Mouse (Mus musculus): Measurements from ENCODE around the gene 1700008O03Rik.

Gene 1700008O03Rik

DNA sequence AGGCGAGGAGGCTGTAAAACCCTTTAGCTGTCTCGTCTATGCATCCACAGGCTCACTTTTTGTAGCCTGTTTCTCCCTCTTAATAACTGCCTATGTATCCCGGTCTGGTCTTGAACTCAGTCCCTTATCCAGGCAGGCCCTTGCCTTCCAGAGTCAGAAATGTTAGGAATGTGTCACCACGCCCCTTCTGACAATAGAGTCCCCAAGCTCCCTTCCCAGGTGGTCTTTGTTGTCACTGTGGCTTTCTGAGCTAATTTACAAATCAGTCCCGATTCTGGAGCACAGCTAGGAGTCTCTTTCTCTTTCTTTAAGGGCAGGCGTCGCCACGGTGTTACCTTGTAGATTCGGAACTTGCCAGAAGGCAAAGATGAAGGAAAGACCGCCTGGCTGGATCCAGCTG is 10.4 kb downstream of the 1700008O03Rik start:
- DNase-seq = no peak

DNA sequence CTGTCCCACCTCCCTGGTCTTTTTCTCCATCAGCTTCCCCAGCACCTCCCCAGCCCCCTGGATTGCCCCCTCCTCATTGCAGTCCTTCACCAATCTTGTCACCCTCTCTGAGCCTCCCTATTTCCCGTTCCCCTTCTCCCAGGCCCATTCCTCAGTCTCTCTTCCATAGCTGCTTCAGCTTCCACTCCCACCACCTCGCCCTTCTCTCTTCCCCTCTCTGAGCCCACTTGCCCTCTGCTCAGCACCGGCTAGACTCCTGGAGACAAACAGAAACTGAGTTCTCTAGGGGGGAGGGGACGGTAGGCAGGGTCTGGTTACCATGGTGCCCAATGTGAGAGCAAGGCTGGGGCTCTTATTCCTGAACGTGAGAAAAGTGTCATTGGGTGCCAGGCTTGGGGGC is 10.9 kb downstream of the 1700008O03Rik start:
- DNase-seq = no peak

DNA sequence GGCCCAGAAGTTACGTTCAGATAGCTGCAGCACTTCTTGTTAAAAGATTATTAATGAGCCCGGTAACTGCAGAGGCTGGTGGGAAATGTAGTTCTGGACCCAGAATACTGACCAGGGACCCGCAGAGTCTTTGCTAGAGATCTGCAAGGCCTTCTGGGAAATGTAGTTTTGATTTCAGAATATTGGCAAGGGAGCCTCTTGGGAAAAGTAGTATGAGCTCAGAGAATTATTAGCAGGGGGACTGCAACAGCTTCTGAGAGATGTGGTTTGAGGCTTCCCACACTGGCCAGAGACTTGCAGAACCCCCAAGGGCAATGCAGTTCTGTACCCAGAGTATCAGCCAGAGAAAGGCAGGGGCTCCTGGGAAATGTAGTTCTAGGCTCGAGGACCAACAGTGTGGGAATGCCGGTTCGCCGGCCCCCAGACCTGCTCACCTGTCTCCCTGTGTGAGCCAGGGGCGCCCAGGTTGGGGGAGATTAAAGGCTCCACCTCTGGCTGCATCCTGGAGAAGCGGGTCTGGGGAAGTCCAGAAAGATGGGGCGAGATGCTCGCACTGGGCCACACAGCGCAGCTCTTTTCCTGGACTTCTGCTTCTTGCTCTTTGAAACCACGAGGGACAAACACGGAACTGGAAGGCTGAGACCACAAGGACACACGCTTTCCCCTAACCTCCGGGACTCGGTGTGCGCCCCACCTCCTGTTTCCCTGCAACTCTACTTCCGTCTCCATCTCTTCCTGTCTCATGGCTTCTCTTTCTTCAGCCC is 11.5 kb downstream of the 1700008O03Rik start:
- peak; percentile 79 to 87 for DNase-seq

DNA sequence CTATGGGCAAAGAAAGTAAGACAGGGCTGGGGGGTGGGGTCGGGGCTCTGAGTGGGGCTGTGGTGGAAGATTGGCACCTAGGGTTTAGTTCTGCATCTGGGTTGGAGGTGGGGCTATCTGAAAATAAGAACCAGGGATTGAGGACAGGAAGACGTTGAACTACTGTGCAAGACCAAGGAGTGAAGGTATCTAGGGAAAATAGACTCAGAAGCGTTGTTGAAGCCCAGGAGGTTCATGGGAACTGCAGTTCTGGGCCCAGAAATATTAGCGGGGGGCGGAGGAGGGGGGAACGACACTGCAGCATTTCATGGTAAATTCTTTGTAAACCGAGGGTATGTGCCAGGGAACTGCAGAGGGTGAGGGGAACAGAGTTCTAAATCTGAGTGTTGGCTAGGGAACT is 12.2 kb downstream of the 1700008O03Rik start:
- no peak for DNase-seq

DNA sequence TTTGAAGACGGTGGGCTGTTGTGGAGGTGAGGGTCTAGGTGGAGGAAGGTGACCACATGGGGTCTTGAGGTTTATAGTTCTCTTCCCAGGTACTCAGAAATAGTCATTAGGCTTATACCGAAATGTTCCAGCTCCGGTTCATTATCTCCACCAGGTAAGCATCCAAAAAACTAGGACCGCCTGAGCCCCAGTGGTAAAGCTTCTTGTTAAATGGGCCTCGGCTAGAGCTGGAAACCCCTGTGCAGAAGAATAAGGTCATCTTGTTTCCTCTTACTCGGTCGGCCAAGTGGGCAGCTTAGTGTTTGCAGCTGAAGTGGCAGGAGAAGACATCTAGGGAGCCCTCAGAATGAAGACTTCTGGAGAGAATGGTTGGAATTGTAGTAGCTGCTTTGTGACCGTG is 12.9 kb downstream of the 1700008O03Rik start:
- no peak for DNase-seq

DNA sequence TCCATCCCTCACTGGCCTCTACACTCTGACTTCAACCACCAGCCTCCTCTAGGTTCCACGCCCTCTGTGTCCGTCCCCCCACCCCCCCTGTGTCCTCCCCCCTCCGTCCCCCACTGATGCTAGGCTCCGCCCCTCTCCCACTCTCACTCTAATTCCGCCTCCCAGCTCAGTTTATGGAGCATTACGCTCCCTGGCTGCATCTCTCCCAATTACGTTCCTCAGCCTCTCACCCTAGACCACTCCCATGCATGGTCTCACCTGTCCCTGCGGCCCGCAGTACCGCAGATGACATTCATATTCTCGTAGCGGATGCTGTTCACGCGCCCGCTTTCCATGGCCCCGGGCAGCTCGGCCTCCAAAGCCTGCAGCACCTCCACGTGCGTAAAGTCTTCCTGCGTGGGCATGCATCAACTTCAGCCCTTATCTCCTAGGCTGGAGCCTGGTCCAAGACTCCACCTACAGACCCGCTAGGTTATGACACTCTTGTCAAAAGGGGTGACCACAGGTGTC is 24.8 kb downstream of the 1700008O03Rik start:
- DNase-seq = no peak

DNA sequence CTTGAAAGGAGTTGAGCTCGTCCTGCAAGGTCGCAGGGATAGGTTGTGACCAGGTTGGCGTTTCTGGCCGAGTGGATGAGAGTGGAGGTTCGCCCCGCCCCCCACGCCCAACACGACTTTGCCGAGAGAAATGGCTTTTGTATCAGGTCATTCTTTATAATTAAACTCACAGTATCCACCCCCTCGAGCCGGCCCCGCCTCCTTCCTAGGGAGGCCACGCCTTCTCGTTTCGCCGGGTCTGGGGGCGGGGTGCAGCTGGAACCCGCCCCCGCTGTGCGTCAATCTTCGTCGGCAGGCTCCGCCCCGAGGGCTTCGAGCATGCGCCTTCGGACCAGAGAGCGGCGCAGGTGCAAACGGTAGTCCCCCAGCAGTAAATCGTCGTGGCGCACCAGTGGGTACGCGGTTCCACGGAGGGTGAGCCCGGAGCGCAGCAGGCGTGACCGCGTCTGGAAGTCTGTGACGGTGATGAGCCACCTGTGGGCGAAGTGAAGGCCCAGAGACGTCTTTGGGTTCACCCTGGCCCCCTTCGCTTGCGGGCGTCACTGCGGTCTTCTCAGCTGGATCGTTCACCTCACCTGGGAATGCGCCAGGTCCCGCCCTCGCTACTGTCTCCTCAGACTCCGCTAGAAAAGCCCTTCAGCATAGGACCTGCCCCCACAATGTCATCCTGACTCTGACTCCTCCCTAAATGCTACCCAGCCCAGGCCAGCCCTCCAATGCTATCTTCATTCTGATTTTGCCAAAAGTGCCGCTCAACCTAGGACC is 25.5 kb downstream of the 1700008O03Rik start:
- DNase-seq = peak; percentile 93 to 94

DNA sequence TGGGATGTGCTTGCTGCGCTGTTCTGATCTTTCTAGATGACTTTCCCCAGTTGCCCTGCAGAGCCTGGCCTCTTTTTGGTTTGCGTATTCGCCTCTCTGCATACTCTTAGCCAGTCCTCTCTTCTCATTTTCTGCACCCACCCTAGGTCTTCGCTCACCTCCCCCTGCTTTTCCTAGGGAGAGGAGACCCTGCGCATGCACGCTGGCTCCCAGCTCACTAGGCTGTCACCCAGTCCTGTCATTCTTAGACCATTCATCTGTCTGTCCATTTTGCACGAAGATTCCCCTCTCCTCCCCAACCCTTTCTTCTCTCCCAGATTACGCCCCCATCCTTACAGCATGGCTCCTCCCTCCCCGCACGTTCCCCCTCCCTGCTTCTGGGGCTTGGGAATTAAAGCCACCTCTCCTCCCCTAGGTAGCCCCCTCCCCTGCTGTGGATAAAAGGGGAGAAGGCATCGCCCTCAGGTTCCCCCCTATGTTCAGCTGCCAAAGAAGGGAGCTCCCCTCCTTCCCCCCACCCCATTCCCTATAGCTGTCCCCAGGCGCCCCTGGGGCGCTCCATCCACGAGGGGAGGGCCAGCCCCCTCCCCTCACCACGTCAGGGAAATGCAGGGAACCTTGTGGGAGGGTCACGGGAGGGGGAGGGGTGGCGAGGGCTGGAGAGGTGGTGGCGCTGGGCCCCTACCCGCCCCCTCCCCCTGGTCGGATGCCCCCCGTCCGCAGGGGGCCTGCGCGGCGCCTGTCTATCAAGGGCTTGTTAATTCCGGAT is 26.6 kb downstream of the 1700008O03Rik start:
- DNase-seq = no peak

DNA sequence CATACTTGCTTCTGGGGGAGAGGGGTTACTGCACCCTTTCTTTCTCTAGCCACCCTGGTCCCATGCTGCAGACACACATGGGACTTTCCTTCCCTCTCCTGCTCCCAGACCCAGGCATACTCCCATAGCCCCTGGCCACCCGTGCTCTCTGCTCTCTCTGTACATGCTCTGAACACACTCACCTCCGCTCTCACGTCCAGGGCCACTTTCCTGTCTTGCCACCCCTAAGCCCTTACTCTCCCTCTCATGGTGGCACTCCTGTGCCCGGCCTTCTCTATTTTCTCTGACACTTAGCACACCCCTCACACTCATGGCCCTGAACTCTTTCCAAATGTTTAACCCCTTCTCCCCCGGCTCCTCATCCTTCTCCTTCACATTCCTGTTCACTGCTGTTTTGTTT is 27.6 kb downstream of the 1700008O03Rik start:
- peak; percentile 51 to 72 for DNase-seq

DNA sequence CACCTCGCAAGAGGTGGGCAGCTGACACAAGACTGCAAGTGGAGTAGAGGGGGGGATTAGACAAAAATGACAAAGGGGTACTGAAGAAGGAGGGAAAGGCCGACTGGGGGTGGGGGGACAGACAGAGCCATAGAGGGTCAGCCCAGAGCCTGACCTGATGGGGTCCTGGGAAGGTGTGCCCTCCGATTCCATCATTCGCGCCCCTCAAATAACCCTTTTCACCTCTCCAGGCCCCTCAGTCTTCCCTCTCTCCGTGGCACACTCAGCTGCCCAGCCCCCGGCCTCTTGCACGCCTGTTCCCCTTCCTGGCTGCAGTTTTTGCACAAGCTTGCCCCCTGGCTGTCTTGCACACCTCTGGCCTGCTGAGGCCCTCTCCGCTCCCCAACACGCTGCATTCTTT is 28.1 kb downstream of the 1700008O03Rik start:
- DNase-seq = no peak

DNA sequence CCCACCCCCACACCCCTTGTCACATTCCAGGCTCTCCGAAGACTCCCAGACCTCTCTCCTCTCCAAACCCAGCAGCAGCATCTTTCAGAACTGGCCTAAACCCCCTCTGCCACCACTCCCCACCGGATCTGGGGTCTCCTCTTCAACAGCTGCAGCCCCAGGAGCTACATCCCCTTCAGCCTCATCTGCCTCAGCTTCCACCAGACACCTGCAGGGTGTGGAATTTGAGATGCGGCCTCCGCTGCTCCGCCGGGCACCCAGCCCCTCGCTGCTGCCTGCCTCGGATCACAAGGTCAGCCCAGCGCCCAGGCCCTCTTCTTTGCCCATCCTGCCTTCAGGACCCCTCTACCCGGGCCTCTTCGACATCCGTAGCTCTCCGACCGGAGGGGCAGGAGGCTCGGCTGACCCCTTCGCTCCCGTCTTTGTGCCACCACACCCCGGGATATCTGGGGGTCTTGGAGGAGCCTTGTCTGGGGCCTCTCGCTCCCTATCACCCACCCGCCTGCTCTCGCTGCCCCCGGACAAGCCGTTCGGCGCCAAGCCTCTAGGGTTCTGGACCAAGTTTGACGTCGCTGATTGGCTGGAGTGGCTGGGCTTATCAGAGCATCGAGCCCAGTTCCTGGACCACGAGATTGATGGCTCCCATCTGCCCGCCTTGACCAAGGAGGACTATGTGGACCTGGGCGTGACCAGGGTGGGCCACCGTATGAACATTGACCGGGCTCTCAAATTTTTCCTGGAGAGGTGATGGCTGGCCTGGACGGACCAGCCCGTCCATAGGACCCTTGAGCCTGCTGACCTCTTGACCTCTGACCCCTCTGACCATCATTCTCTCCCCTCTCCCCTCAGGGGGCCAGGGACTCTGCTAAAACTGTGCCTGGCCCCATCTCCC is 28.8 kb downstream of the 1700008O03Rik start:
- peak in 1 of 2 experiments; percentile 10 for DNase-seq

DNA sequence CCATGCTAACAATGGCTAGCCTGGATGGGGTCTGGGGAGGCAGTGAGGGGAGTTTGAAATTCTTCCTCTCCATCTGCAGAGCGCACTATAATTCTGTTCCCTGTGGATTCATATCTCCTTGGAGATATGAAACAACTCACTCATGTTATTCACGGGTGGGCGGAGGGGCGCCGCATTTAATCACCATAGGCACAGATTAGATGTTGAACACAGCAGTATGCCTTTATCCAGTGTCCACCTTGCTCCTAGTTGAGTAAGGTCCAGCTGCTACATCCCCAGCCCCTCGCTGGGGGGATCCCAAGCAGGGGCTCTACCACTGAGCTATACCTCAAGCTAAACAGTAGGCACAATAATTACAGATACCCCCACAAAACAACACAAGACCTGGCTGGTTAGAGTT is 30.2 kb downstream of the 1700008O03Rik start:
- DNase-seq = no peak

DNA sequence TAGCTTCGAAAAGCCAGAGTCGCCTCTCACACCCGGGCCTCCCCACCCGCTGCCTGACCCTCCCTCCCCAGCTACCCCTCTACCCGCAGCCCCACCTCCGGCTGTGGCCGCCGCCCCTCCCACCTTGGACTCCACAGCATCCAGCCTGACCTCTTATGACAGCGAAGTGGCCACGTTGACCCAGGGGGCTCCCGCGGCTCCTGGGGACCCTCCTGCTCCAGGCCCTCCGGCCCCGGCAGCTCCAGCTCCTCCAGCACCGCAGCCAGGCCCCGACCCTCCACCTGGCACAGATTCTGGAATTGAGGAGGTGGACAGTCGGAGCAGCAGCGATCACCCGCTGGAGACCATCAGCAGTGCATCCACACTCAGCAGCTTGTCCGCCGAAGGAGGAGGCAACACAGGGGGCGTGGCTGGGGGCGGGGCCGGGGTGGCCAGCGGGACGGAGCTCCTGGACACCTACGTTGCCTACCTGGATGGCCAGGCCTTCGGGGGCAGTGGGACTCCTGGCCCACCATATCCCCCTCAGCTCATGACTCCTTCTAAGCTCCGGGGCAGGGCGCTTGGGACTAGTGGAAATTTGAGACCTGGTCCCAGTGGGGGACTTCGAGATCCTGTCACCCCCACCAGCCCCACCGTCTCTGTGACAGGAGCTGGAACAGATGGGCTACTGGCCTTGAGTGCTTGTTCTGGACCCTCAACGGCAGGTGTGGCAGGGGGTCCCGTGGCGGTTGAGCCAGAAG is 31.8 kb downstream of the 1700008O03Rik start:
- DNase-seq = peak in 1 of 2 experiments; percentile 24

DNA sequence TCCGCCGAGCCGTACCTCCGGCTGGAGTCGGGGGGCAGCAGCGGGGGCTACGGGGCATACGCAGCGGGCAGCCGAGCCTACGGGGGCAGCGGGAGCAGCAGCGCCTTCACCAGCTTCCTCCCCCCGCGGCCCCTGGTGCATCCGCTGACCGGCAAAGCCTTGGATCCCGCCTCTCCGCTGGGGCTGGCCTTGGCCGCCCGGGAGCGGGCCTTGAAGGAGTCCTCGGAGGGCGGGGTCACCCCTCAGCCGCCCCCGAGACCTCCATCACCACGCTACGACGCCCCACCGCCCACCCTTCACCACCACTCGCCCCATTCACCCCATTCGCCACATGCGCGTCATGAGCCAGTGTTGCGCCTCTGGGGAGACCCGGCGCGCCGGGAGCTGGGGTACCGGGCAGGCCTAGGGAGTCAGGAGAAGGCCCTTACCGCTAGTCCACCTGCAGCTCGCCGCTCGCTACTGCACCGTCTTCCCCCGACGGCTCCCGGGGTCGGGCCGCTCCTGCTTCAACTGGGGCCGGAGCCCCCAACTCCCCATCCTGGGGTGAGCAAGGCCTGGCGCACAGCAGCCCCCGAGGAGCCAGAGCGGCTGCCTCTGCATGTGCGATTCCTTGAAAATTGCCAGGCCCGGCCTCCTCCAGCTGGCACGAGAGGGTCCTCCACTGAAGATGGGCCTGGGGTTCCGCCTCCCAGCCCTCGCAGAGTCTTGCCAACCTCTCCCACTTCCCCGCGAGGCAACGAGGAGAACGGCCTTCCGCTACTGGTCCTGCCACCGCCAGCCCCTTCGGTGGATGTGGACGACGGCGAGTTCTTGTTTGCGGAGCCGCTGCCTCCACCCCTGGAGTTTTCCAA is 32.6 kb downstream of the 1700008O03Rik start:
- DNase-seq = no peak

DNA sequence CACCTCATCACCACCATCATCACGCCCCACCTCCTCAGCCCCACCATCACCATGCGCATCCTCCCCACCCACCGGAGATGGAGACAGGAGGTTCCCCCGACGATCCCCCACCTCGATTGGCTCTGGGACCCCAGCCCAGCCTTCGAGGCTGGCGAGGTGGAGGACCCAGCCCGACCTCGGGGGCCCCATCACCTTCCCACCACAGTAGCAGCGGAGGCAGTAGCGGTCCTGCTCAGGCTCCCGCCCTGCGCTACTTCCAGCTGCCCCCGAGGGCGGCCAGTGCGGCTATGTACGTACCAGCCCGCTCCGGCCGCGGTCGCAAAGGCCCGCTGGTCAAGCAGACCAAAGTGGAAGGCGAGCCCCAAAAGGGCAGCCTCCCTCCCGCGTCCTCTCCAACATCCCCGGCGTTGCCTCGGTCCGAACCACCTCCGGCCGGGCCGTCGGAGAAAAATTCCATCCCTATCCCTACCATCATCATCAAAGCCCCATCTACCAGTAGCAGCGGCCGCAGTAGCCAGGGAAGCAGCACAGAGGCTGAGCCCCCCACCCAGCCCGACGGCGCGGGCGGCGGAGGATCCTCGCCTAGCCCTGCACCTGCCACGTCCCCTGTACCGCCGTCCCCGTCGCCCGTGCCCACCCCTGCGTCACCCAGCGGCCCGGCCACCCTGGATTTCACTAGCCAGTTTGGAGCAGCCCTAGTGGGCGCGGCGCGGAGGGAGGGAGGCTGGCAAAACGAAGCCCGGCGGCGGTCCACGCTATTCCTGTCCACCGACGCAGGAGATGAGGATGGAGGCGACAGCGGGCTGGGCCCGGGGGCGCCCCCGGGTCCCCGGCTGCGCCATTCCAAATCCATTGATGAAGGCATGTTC is 33.5 kb downstream of the 1700008O03Rik start:
- no peak for DNase-seq

DNA sequence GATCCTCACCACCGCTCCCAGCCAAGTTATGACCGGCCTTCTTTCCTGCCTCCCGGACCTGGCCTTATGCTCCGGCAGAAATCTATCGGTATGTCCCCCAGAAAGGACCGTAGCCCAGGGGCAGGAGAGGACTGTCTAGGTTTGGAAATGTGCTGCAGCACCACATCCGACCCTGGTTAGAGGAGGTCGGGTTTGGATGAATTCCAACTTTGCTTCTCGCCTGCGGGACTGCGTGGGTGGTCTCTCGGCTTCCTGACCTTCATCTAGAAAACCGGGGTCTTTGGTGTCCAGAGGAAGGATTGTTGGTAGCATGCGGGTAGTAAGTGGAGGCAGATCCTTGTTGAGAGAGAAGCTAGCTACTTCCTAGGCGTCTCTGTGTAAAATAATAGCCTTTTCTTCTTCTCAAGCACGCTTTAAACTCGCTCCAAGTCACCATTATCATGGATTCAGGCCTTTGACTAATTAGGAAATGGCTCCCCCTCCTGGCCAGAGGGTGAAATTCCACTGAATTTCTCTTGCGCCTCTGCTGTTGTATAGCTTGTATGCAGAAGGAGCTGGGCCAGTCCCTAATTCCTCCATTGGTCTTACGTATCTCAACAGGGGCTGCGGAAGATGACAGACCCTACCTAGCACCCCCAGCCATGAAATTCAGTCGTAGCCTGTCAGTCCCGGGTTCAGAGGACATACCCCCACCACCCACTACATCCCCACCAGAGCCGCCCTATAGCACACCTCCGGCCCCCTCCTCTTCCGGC is 34.5 kb downstream of the 1700008O03Rik start:
- peak; percentile 59 to 84 for DNase-seq

DNA sequence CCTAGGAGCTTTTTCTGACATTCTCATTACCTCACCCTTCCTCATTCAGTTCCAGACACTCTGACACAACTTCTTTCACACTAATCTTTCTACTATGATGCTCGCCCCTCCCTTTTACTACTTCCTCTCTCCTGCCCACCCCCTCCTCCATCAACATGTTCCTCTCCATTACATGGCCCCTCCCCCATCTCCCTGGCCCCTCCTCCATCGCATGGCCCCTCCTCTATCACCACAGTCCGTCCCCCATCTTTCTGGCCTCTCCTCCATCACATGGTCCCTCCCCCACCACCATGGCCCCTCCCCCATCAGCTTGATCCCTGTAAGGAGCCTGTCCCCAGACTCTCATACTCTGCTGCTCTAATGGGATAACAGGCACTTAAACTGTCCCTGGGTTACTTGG is 36.6 kb downstream of the 1700008O03Rik start:
- DNase-seq = peak in 1 of 2 experiments; percentile 10

DNA sequence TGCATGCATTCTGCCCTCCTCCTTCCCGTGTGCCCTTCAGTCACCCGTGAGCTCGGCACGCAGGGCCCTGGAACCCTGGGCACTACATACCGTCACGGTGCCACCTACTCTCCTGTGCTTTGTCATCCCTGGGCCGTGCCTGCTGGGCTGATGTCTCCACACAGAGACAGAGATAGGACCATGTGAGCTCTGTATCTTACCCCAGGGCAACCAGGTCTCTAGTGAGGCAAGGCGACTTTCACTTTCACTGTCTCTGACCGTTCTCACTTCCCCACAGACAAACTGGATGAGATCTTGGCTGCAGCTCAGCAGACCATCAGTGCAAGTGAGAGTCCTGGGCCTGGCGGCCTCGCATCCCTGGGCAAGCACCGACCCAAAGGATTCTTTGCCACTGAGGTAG is 41.0 kb downstream of the 1700008O03Rik start:
- peak in 1 of 2 experiments; percentile 7 for DNase-seq
